Mouse (Mus musculus): Measurements from ENCODE around the gene Mrrf.
"Not testable (repeated sequence)": the region's sequence is repeated elsewhere in the genome, so short reads cannot be mapped to it uniquely, and the experiment has no call there.

Gene Mrrf

DNA sequence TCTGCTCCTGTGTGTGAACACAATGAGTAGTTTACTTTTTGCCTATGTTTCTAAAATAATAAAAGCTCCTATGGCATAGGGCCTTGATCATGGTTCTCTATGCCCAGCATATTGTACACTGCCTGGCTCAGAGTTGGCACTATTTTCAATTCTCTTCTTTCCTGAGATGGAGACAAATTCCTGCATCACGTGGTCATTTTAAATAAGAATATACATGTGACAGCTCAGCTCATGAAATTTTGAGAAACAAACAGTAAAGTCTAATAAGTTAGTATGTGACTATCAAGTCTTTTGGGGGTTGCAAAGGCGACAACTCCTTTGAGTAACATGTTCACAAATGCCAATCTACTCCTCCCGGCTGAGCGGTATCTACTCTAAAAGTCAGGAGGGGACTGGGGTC, 302 bp upstream of the Mrrf start:
- no peak for DNase-seq

DNA sequence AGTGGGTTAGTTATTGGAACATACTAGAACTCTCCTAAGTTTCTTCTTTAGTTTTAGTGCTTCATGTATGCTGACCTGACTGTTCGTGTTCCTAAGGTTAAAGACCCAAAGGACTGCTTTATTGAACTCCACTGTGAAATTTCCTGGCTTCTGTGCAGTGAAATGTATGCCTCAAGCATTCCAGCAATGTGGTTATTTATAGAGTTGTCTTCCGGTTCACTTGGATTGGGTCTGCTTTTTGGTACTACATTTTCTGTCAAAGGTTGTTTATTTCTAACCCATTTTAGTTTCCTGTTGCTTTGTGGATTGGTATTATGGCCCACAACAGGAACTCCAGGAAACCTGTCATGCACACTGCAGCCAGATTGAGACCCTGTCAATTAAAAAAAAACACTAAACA, 2.9 kb downstream of the Mrrf start:
- DNase-seq, result no peak

DNA sequence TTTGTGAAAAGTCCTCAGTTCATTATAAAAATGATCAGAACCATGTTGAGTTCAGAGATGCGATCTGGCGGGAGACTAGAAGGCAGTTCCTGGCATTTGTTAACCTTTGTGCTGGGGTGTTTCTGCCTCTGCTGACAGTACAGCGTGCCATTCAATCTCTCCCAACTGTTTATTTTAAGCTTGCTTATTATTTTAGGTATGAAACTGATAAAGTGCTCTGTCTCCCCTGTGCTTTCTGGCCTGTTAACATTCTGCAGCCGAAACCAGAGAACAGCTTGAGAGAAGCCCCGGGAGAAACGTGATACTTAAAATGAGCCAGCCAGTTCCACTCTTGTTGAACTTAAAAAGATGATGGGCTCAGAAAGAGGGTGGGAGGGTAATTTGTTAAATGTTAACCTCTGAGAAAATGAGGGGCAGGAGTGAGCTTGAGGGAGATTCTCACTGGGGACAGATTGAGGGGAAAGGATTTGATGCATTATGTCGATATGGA, 12.7 kb downstream of the Mrrf start:
- DNase-seq, result no peak

- DNase-seq, result not testable (repeated sequence)
Observed at GRCm38 (mm10) chr2:36152401-36152800, 16.2 kb downstream of the Mrrf start.

DNA sequence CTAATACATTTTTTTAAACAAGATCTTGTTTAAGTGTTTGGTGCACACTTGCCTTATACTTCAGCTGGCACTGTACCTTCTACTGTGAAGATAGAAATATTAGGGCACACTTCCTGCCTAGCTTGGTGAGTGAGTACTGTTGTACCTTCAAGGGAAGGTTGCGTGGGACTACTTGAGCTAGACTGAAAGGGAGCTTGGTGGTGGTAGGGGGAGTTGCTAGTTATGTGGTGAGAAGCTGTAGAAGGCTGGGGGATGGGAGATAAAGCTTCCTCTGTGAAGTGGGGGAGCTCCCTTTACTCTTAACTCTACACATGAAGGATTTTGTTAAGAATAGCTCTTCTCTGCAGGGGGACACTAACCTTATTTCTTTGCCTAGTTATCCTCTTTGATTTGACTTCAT, 21.3 kb downstream of the Mrrf start:
- DNase-seq, result no peak

DNA sequence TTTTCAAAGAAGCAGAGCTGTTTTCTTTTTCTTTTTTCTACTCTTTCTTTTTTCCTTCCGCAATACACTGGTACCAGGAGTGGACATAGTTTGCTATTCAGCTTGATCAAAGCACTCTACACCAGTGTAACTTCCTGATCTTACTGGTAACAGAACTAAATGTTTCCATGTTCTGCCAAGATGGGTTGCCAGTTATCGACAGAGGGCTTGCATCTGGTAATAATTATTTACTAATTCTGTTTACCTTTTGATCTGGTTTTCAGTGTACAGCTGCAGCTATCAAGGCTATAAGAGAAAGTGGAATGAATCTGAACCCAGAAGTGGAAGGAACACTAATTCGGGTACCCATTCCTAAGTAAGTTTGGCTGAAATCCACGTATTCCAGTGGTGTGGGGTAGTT, 23.1 kb downstream of the Mrrf start:
- DNase-seq, result no peak

DNA sequence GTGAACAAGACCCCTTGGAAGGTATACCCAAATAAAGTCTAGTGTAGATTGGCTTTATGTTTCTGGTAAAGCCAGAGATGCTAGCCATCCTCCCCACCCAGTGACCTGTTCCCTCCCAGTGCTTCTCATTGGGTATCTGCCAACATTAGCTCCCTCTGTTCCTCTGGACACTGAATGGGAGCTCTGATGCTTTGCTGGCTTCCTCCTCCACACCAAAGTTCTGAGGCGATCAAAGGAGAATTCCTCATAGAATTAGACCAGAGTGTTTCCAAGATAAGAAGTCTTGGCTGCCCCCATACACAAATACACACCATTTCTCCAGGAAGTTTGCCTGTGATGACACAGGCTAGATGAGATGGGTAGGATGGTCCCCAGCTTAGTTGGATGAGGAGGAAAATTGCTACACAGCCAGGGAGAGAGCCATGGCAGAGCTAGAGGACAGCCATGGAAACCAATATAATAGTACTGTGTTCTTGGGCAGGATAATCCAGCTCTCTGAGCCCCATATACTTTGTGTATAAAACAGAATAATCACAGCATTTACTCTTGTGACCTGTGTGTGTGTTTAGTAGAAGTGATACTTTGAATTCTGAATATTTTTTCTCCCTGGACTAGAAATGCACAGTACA, 31.9 kb downstream of the Mrrf start:
- DNase-seq, result no peak

DNA sequence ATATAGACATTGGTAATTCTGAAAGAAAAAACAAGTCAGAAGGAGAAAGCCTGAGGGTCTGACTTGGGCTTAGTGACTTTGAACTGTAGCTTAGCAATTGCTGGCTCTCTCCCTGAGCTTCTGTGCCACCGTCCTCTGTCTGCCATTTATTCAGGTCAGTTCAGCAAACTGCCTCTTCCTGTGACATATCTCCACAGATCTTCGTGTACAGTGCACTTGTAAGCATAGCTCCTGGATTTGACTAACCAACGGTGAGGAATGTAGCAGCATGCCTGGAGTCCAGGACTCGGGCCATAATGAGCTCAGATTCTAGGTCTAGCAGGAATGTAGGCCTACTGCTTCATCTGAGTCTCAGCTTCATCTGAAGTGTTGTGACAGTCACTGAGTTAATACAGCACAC, 33.0 kb downstream of the Mrrf start:
- DNase-seq, result no peak

- DNase-seq, result no peak
Observed at GRCm38 (mm10) chr2:36172136-36172535, 35.9 kb downstream of the Mrrf start.

DNA sequence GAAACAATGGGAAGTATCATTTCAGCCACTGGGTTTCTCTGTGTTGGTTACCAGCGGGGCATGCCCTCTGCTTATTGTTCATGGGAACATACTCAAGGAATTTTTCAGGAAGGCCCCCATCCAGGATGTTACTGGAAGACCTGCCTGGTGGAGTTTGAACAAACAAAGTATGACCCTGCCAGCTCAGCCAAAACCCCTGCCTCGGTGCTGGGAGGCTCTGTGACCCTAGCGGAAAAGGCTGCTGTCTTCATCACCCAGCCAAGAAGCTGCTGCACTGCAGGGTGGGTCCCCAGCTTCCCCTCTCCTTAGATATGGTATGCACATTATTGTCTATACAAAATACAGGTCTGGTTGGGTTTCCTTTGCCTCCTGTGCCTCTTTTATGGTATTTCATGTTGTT, 36.4 kb downstream of the Mrrf start:
- no peak for DNase-seq

GRCm38 (mm10) chr2:36179487-36179886, 43.3 kb downstream of the Mrrf start:
- no peak for DNase-seq

DNA sequence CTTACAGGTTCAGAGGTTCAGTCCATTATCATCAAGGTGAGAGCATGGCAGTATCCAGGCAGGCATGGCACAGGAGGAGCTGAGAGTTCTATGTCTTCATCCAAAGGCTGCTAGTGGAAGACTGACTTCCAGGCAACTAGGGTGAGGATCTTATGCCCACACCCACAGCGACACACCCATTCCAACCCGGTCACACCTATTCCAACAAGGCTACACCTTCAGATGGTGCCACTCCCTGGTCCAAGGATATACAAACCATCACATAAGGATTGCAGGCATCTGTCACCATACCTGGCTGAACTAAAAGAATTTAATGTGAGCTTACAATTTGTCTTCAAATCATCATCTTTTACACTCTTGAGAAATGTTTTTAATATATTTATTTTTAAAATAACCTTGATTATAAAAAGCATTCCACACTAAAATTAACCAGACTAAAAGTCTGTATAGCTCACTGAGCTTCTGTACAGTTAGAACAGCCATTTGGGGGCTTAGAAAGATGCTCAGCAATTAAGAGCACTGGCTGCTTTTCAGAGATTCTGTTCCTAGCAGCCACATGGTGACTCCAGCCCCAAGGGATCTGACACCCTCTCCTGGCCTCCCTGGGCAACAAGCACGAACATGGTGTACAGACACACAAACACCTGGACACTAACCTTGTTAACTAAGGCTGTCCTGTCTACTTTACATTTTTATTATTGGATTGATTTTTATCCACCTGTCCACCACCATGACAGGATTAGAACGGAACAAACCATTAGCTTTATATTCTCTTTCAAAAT, 45.6 kb downstream of the Mrrf start:
- not testable (repeated sequence) for DNase-seq

GRCm38 (mm10) chr2:36183278-36183677, 47.1 kb downstream of the Mrrf start:
- peak; percentile 15 for DNase-seq

DNA sequence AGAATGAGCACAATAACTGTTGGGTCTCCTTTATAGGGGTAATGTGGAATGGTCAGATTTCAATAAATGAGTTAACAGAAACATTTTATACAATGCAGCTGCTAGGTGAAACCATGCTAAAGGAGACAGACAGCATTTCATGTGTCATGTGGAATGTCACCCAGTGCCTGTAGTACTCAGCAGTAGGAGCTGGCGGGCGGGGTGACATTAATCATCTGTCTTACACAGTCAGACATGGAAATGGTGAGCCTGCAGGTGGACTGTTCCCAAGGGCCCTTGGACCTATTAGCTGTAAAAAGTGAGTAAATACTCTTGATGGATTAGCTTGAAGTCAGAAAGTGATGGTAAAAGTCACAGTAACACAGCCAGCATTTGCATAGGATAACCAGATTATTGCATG, 48.0 kb downstream of the Mrrf start:
- DNase-seq, result no peak

DNA sequence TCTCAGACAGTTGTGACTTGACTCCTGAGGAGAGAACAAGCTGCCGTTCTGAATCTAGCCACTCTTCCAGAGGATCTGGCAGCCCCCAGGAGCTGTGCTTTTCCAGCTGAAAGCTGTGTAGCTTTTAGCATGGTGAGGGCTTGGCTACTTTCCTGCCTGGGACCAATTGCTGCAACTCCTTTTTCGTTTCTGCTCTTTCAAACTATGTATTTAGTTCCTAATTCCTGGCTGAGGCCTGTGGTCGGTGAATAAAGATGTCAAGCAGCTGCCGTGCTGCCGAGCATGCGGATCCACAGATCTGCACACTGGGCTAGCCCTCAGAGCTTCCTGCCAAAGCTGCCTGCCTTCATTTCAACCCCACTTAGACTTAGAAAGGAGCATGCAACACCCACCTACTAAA, 48.7 kb downstream of the Mrrf start:
- DNase-seq, result peak; percentile 17

GRCm38 (mm10) chr2:36189200-36189599, 53.0 kb downstream of the Mrrf start:
- DNase-seq, result not testable (repeated sequence)

DNA sequence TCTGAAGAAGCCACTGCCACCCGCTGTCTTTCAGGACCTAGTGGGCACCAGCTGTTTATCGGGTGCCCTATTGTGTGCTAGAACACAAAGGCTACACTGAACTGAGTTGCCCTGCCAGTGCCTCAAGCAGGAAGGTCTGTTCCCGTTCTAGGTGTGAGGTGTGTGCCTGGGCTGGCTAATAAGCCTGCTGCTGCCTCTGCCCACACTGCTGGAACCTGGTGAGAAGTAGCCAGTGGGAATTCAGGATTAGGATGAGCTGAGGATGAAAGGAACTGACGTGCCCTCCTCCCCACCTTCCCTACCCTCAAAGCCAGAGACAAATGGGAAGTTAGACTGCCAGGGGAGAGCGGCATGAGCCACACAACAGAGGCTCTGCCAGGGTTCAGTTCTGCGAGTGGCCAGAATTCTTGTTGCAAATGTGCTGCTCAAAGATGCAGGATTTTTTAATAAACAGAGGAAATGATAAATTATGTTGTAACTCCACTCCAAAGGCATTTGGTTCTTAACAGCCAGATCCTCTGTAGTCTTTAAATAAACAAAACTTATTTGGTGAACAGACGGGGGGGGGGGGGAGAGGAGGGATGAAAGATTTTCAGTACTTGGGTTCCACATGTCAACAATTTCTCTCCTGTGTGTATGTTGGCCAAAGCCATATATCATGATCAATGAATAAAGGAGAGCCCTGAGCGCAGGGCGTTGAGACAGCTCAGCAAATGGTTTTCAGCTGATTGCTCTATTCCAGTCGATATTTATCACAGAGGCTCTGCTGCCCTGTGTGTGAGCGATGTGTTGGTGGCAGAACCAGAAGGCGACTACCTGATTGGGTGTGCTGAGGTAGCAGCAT, 55.1 kb downstream of the Mrrf start:
- no peak for DNase-seq

GRCm38 (mm10) chr2:36197021-36197420, 60.8 kb downstream of the Mrrf start:
- DNase-seq, result no peak

GRCm38 (mm10) chr2:36197919-36198881, 62.0 kb downstream of the Mrrf start:
- DNase-seq, result peak; percentile 19

DNA sequence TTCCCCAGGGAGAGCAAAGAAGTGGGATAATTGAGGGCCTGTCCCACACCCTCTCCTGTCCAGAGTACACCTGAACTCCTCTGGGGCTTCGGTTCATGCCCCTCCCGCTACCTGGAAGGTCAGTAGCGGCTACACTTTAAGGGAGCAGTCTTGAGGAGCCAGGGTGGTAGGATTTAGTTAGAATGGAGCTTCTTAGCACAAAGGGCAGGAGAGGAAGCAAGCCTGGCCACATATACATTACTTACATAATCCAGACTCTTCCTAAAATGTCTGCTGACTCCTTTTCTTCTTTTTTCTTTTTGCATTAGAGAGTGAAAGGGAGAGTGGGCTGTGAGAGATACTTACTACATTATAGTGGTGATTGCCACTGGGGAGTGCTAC, 62.7 kb downstream of the Mrrf start:
- no peak for DNase-seq

GRCm38 (mm10) chr2:36200813-36201212, 64.6 kb downstream of the Mrrf start:
- no peak for DNase-seq

Data from right cerebral cortex, postnatal 4 days (tissue).